Mouse (Mus musculus) lung, adult 2 months (tissue): ENCODE results near the gene Ppa1.

ENCODE experiments used
- CTCF ChIP-seq: fragments of 200-500 bp; IDR thresholded peaks from 2 replicates; pipeline ENCODE4 v1.5.1; 2011; ENCODE audit warnings: mild to moderate bottlenecking, low read length, control low read depth; ENCODE audit not compliant: insufficient read depth
- POLR2A ChIP-seq: fragments of 200-500 bp; IDR thresholded peaks from 2 replicates; pipeline ENCODE4 v1.6.1; 2011; ENCODE audit warnings: low read depth, mild to moderate bottlenecking, control low read depth, low read length, borderline replicate concordance; ENCODE audit errors: extremely low read depth

GRCm38 (mm10) chr10:61626551-61626950 lies 21.8 kb upstream of the Ppa1 start:
- TF ChIP-seq CTCF (no peak), POLR2A (no peak)
